Mouse (Mus musculus) neural tube, embryonic 13.5 days (tissue): Measurements from ENCODE around the gene Slc39a11. TPM values are rescaled to one million over a fixed set of nuclear protein-coding genes. Genes with fewer than 3 reads are reported as not detected.

Experiments used
- ATAC-seq: fragments of 200-750 bp; cut with Nextera tagmentation; 2 replicates; pipeline ENCODE4 v1.8.0; 2017; ENCODE audit warnings: low read depth, mild to moderate bottlenecking, moderate TSS enrichment, moderate library complexity
- H3K27ac ChIP-seq: fragments of 300-500 bp; sonication (generic); replicated peaks from 2 replicates; pipeline ENCODE4 v1.5.1; 2015; ENCODE audit warnings: moderate library complexity, mild to moderate bottlenecking, inconsistent platforms
- H3K27me3 ChIP-seq: fragments of 300-500 bp; sonication (generic); 2 replicates; pipeline ENCODE4 v1.6.1; 2015; ENCODE audit warnings: mild to moderate bottlenecking, inconsistent platforms
- H3K36me3 ChIP-seq: fragments of 300-500 bp; sonication (generic); 2 replicates; pipeline ENCODE4 v1.6.1; 2015; ENCODE audit warnings: mild to moderate bottlenecking, inconsistent platforms
- H3K4me1 ChIP-seq: fragments of 300-500 bp; sonication (generic); replicated peaks from 2 replicates; pipeline ENCODE4 v1.6.1; 2015; ENCODE audit warnings: inconsistent platforms
- H3K4me2 ChIP-seq: fragments of 300-500 bp; sonication (generic); 2 replicates; pipeline ENCODE4 v1.6.1; 2015; ENCODE audit warnings: inconsistent platforms, mild to moderate bottlenecking, moderate library complexity
- H3K4me3 ChIP-seq: fragments of 300-500 bp; sonication (generic); 2 replicates; pipeline ENCODE4 v1.5.1; 2015; ENCODE audit warnings: mild to moderate bottlenecking, inconsistent platforms
- H3K9ac ChIP-seq: fragments of 300-500 bp; sonication (generic); 2 replicates; pipeline ENCODE4 v1.6.1; 2015; ENCODE audit warnings: moderate library complexity, mild to moderate bottlenecking, inconsistent platforms
- H3K9me3 ChIP-seq: fragments of 300-500 bp; sonication (generic); 2 replicates; pipeline ENCODE4 v1.6.1; 2016; ENCODE audit warnings: inconsistent platforms
- WGBS: fragments of 180-500 bp; shearing (Covaris S2); methylation state at CpG from one replicate; pipeline ENCODE4 v1.1.7; 2015; 5-methylcytosine and 5-hydroxymethylcytosine counted together
- polyA plus RNA-seq: library from polyadenylated mRNA; unstranded; fragments of >200 nt; fragmentation: Nextera tagmentation; extraction: Ambion mirVana; gene quantifications from 2 replicates; pipeline ENCODE4 v1.2.1, GENCODE M21; 2015

Slc39a11 gene
- polyA plus RNA-seq, 1 experiment from 2014 or later: 26.8 TPM

GRCm38 (mm10) chr11:113546217-113546877 is 103.5 kb downstream of the Slc39a11 start:
- 0 out of 2 replicates have a peak overlapping the region, but pooled peaks have one; percentile 23 for H3K27ac ChIP-seq
- H3K9me3 ChIP-seq: peaks cover 7% of the 10 kb centered on the region; the same call in 1 of the 2 replicates
- no peak overlapping the region for H3K9ac ChIP-seq
- 0 out of 2 replicates have a peak, but pooled peaks cover 5% of the 10 kb centered on the region for H3K4me1 ChIP-seq
- H3K4me2 ChIP-seq: no peak overlapping the region
- H3K4me3 ChIP-seq: no peak overlapping the region
- no peaks in the 10 kb centered on the region for H3K27me3 ChIP-seq
- ATAC-seq: no peak
- 77% methylated on average over 11 of the region's 11 CpGs for WGBS
- H3K36me3 ChIP-seq: no peaks in the 10 kb centered on the region

DNA sequence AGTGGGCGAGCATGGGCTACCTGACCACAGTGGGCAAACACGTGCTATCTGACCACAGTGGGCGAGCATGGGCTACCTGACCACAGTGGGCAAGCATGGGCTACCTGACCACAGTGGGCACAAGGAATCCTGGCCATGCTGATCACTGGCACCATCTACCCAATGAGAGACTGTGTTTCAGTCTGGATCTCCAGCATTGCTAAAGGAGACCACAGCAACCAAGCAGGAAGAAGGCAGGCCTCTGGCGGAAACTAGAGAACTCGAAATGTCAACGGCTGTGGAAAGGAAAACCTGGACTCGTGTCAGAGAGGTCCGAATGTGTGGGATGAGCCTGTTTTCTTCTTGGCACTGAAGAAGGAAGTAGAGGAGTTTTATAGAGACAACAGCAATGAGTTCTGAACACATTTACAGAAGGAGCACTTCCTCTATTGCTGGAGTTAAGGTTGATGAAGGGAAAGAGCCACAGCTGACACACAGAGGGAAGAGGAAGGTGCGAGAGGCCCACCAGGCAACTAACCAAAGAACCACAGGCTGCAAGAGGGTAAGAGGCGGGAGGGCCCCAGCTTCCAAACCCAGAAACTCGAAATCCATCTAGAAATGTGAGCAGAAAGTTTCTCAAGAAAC is 105.8 kb downstream of the Slc39a11 start:
- Histone ChIP-seq H3K9ac (no peak overlapping the region), H3K36me3 (no peaks in the 10 kb centered on the region), H3K27me3 (no peaks in the 10 kb centered on the region), H3K9me3 (peaks cover 11% of the 10 kb centered on the region; the same call in 1 of the 2 replicates), H3K27ac (no peak overlapping the region), H3K4me2 (no peak overlapping the region), H3K4me3 (no peak overlapping the region), H3K4me1 (peaks cover 13% of the 10 kb centered on the region; the same call in 1 of the 2 replicates)
- 89% methylated on average over 11 of the region's 11 CpGs for WGBS
- ATAC-seq: no peak

GRCm38 (mm10) chr11:113541073-113541472 is 108.8 kb downstream of the Slc39a11 start:
- Histone ChIP-seq H3K4me1 (peaks cover 10% of the 10 kb centered on the region; the same call in 1 of the 2 replicates), H3K36me3 (no peaks in the 10 kb centered on the region), H3K4me2 (no peak overlapping the region), H3K27ac (no peak overlapping the region), H3K27me3 (no peaks in the 10 kb centered on the region), H3K9ac (no peak overlapping the region), H3K9me3 (peaks cover 11% of the 10 kb centered on the region; the same call in 1 of the 2 replicates), H3K4me3 (no peak overlapping the region)
- WGBS: 97% methylated on average over 8 of the region's 8 CpGs
- ATAC-seq: no peak

DNA sequence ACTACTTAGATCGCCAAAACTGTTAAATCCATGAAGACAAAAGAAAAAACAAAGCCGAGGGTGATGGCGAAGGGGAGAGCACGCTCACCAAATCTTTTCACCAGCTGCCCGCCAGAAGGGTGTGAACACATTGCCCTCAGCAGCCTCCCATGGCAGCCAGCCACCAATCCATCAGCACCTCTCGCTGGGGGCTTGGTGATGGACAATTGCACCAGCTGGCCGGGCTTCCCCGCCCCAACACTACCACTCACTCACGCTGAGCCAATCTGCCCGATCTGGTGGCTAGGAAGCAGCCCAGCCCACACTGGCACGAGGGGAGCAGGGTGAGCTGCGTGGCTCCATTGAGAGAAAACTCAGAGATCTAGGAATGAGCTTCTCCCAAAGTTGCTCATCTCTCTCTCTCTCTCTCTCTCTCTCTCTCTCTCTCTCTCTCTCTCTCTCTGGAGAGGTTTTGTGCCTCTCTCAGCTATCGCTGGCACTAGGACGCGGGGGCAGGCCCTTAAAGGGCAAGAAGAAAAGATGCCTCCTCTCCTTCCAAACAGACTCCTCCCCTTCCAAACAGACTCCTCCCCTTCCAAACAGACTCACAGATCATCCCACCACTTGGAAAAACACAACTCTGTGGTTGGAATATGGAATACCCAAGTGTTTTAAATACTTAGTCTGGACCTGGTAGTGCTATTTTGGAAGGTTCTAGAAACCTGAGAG is 110.2 kb downstream of the Slc39a11 start:
- Histone ChIP-seq H3K9ac (no peak overlapping the region), H3K4me2 (peak overlapping the region; percentile 21), H3K27me3 (no peaks in the 10 kb centered on the region), H3K36me3 (no peaks in the 10 kb centered on the region), H3K9me3 (peaks cover 11% of the 10 kb centered on the region; the same call in 1 of the 2 replicates), H3K4me3 (no peak overlapping the region), H3K4me1 (peaks cover 16% of the 10 kb centered on the region), H3K27ac (peak overlapping the region; percentile 75)
- WGBS: 17% methylated on average over 15 of the region's 15 CpGs
- peak; percentile 89 for ATAC-seq

GRCm38 (mm10) chr11:113539079-113539478 is 110.8 kb downstream of the Slc39a11 start:
- Histone ChIP-seq H3K27ac (peak overlapping the region; percentile 75), H3K4me2 (no peak overlapping the region; the same call in 1 of the 2 replicates)
- ATAC-seq: peak; percentile 57

GRCm38 (mm10) chr11:113538406-113538917 is 111.4 kb downstream of the Slc39a11 start:
- H3K36me3 ChIP-seq: no peaks in the 10 kb centered on the region
- peaks cover 27% of the 10 kb centered on the region for H3K4me1 ChIP-seq
- H3K27ac ChIP-seq: peak overlapping the region; percentile 75
- 90% methylated on average over 4 of the region's 4 CpGs for WGBS
- no peak overlapping the region for H3K9ac ChIP-seq
- H3K4me2 ChIP-seq: no peak overlapping the region
- no peaks in the 10 kb centered on the region for H3K27me3 ChIP-seq
- no peak overlapping the region for H3K4me3 ChIP-seq
- ATAC-seq: no peak
- H3K9me3 ChIP-seq: peaks cover 11% of the 10 kb centered on the region; the same call in 1 of the 2 replicates

More at GRCm38 (mm10) chr11:113539079-113539478, 110.8 kb downstream of the Slc39a11 start:
- Histone ChIP-seq H3K9ac (no peak overlapping the region), H3K4me1 (peaks cover 21% of the 10 kb centered on the region), H3K9me3 (peaks cover 11% of the 10 kb centered on the region; the same call in 1 of the 2 replicates), H3K36me3 (no peaks in the 10 kb centered on the region), H3K27me3 (no peaks in the 10 kb centered on the region), H3K4me3 (no peak overlapping the region)
- WGBS: 26% methylated on average over 6 of the region's 6 CpGs

GRCm38 (mm10) chr11:113537715-113538114 is 112.2 kb downstream of the Slc39a11 start:
- ATAC-seq: no peak
- H3K27me3 ChIP-seq: no peaks in the 10 kb centered on the region
- H3K36me3 ChIP-seq: no peaks in the 10 kb centered on the region
- H3K4me2 ChIP-seq: no peak overlapping the region
- peaks cover 11% of the 10 kb centered on the region; the same call in 1 of the 2 replicates for H3K9me3 ChIP-seq
- no peak overlapping the region for H3K4me3 ChIP-seq
- H3K27ac ChIP-seq: no peak overlapping the region
- 96% methylated on average over 7 of the region's 7 CpGs for WGBS
- no peak overlapping the region for H3K9ac ChIP-seq
- H3K4me1 ChIP-seq: peaks cover 28% of the 10 kb centered on the region

DNA sequence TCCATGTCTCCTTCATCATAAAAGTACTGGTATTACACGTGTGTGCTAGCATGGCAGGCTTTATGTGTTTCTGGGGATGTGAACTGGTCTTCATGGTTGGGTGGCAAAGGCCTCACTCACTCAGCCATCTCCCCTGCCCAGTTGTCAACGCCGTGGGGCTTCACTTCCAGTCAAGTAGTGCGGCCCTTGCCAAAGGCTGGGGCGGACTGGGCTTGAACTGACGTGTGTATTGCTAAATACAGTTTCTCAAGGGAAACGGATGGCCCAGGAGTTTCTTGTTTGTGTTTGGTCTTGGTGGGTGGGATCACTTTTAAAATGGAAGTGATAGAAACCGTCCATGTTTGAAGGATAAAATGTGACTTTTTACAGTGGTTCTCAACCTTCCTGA is 112.7 kb downstream of the Slc39a11 start:
- no peak overlapping the region for H3K4me2 ChIP-seq
- H3K36me3 ChIP-seq: no peaks in the 10 kb centered on the region
- no peak overlapping the region for H3K4me3 ChIP-seq
- H3K4me1 ChIP-seq: peaks cover 28% of the 10 kb centered on the region
- no peak overlapping the region for H3K9ac ChIP-seq
- no peak for ATAC-seq
- WGBS: 87% methylated on average over 8 of the region's 8 CpGs
- H3K27ac ChIP-seq: no peak overlapping the region
- peaks cover 11% of the 10 kb centered on the region; the same call in 1 of the 2 replicates for H3K9me3 ChIP-seq
- H3K27me3 ChIP-seq: no peaks in the 10 kb centered on the region

DNA sequence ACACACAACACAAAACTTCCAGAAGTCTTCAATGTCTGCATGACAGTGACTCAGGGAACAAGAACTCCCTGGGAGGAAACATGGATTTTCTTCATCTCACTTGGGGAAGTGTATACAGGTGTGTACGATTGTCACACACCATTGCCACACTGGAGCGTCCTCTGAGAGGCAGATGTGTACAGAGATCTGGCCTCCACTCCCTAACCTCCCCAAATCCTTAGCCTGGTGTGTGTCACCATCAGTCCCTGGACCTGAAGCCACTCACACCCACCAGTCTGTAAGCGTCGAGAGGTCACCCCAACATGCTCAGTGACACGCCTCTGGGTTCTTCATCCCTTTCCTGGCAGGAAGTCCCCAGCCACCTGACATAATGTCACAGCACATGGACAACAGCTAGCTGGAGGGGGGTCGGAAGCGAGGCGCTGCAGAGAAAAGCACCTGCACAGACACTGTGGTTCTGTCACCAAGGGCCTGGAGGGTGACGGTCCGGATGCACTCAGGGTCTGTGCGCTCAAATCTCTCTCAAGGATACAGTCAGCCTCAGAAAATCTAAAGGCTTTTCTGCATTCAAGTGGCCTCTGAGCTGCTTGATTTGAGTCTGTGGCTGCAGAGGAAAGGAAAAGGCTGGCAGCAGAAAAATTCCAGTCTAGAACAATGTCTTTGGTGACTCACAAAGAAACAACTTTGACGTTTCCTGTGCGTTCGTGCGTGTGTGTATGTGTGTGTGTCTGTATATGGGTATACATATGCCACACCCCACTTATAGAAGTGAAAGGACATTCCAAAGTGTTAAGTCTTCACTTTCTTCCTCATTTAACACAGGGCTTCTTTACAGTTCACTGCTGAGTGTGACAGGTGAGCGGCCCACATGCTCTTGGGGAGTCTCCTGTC is 113.3 kb downstream of the Slc39a11 start:
- Histone ChIP-seq H3K27ac (no peak overlapping the region), H3K9ac (no peak overlapping the region), H3K27me3 (no peaks in the 10 kb centered on the region), H3K4me3 (no peak overlapping the region), H3K36me3 (no peaks in the 10 kb centered on the region), H3K4me2 (no peak overlapping the region), H3K4me1 (peaks cover 28% of the 10 kb centered on the region), H3K9me3 (peaks cover 6% of the 10 kb centered on the region; the same call in 1 of the 2 replicates)
- WGBS: 92% methylated on average over 16 of the region's 16 CpGs
- no peak for ATAC-seq

DNA sequence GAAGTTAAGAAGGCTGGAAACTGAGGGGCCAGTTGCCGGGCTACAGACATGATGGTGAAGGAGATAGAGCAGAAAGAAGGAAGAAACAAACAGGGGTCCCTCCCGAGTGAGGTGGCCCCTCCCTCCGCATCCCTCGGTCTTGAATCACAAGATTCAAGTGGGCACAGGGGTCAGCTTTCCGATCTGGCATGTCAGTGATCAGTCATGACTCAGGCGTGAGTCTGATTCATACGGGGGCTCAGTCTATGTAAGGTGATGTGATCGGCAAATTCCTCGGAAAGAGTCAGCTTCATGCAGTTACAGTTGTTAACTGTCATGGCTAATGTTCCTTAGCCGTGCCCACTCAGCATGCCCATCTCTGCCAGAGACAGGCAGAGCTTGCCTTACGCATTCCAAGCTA is 115.5 kb downstream of the Slc39a11 start:
- H3K27me3 ChIP-seq: no peaks in the 10 kb centered on the region
- 72% methylated on average over 11 of the region's 11 CpGs for WGBS
- no peak overlapping the region for H3K9ac ChIP-seq
- H3K4me3 ChIP-seq: no peak overlapping the region
- H3K9me3 ChIP-seq: no peaks in the 10 kb centered on the region
- peak overlapping the region; percentile 53 for H3K27ac ChIP-seq
- H3K4me1 ChIP-seq: peaks cover 22% of the 10 kb centered on the region
- no peak overlapping the region for H3K4me2 ChIP-seq
- ATAC-seq: 0 out of 2 replicates have a peak, but pooled peaks have one; percentile 6
- no peaks in the 10 kb centered on the region for H3K36me3 ChIP-seq

GRCm38 (mm10) chr11:113533931-113534330 is 115.9 kb downstream of the Slc39a11 start:
- no peaks in the 10 kb centered on the region for H3K27me3 ChIP-seq
- H3K27ac ChIP-seq: peak overlapping the region; percentile 53
- no peaks in the 10 kb centered on the region for H3K9me3 ChIP-seq
- H3K4me3 ChIP-seq: no peak overlapping the region
- H3K36me3 ChIP-seq: no peaks in the 10 kb centered on the region
- H3K9ac ChIP-seq: no peak overlapping the region
- H3K4me2 ChIP-seq: no peak overlapping the region
- H3K4me1 ChIP-seq: peaks cover 18% of the 10 kb centered on the region
- 0 out of 2 replicates have a peak, but pooled peaks have one; percentile 60 for ATAC-seq
- WGBS: 25% methylated on average over 7 of the region's 7 CpGs
